Mouse (Mus musculus): ENCODE results near the gene Gpr18. TPM values are rescaled to one million over a fixed set of nuclear protein-coding genes. Genes with fewer than 3 reads are reported as not detected.
A peak's percentile ranks its signal among the peaks of the same experiment; 100 is the strongest.

The Gpr18 gene
- total and polyA plus RNA-seq, 3 experiments: 33.5 to 46.2 (median 37.0) TPM

DNA sequence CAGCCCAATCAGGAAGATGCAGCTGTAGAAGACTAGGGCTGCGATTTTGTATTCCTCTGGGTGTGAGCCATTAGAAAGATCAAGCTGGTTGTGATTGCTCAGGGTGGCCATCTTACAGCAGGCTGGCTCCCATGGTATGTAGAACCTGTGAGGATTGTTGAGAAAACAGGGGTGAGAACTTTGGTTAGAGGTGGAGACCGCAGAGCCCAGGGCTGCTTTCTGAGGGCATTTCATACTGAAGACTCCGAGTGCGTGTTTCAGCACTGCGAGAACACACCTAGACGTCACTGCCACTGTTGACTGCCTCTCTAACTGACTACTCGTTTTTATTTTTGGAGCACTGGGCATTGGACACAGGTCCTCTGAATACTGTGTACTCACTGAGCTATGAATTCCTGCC is 3.1 kb downstream of the Gpr18 start:
- peaks cover 31 to 56% of the 10 kb centered on the region in 2 experiments for H3K36me3 ChIP-seq (replicated peaks in 1 of 2; ENCODE audit: control insufficient read depth in 1 of 2, insufficient read depth in 1 of 2, low read length in 1 of 2)

GRCm38 (mm10) chr14:121909868-121910267 is 5.7 kb downstream of the Gpr18 start:
- Histone ChIP-seq H3K4me2 (ENCODE audit: insufficient read depth, low read depth, poor library complexity, severe bottlenecking) (no peak overlapping the region), H3K4me1 (ENCODE audit: control insufficient read depth in 1 of 2, insufficient read depth in 2 of 2) (peaks cover 20 to 85% of the 10 kb centered on the region in 2 experiments), H3K4me3 (replicated peaks in 1 of 3; ENCODE audit: low read depth in 2 of 3, low read length in 2 of 3, poor library complexity in 1 of 3) (no peak overlapping the region), H3K36me3 (replicated peaks in 1 of 2; ENCODE audit: control insufficient read depth in 1 of 2, insufficient read depth in 1 of 2, low read length in 1 of 2) (peaks cover 31 to 63% of the 10 kb centered on the region in 2 experiments), H3K9ac (ENCODE audit: insufficient read depth, low read depth) (no peak overlapping the region), H3K27ac (ENCODE audit: insufficient read depth, low read depth) (peak overlapping the region; percentile 39), H3K27me3 (replicated peaks) (no peaks in the 10 kb centered on the region), H3K9me3 (replicated peaks; ENCODE audit: low read length) (no peaks in the 10 kb centered on the region), H3K79me2 (replicated peaks; ENCODE audit: control insufficient read depth, extremely low read depth, insufficient read depth, poor library complexity, severe bottlenecking) (peaks cover 43% of the 10 kb centered on the region)
- in situ Hi-C loops (cut with MboI; ENCODE audit: low pct_ligation_motif_present, low pct_unique_long_range_greater_than_20kb, low sequenced_read_pairs): no loop called here
- no peak for TF ChIP-seq USF1 (IDR thresholded peaks at IDR 0.05; ENCODE audit: low read depth, low read length)
- TF ChIP-seq ETS1 (conservative IDR thresholded peaks at IDR 0.05; ENCODE audit: low read depth, low read length): no peak; the same call in 1 of the 2 replicates
- TF ChIP-seq ZNF384 (IDR thresholded peaks at IDR 0.05; ENCODE audit: low read depth, low read length): no peak
- TF ChIP-seq UBTF (IDR thresholded peaks at IDR 0.05; ENCODE audit: low read depth, low read length): no peak
- 0 out of 2 replicates have a peak, but pooled peaks have one; percentile 29 for TF ChIP-seq POLR2A (IDR thresholded peaks at IDR 0.05; ENCODE audit: low read depth, low read length)
- TF ChIP-seq MAX (IDR thresholded peaks at IDR 0.05; ENCODE audit: low read length): no peak
- dilution Hi-C loops (cut with MboI; ENCODE audit: extremely low pct_ligation_motif_present, extremely low pct_unique_long_range_greater_than_20kb, low sequenced_read_pairs): no loop called here
- DNase-seq (ENCODE audit: extremely low read depth): peak; percentile 72

More for the DNA sequence above, 3.1 kb downstream of the Gpr18 start:
- H3K4me1 ChIP-seq (ENCODE audit: control insufficient read depth in 1 of 2, insufficient read depth in 2 of 2): peaks cover 14 to 72% of the 10 kb centered on the region in 2 experiments
- H3K4me3 ChIP-seq (replicated peaks in 1 of 3; ENCODE audit: low read depth in 2 of 3, low read length in 2 of 3, poor library complexity in 1 of 3): no peak overlapping the region
- peaks cover 47% of the 10 kb centered on the region for H3K79me2 ChIP-seq (replicated peaks; ENCODE audit: control insufficient read depth, extremely low read depth, insufficient read depth, poor library complexity, severe bottlenecking)
- in situ Hi-C loops (cut with MboI; ENCODE audit: low pct_ligation_motif_present, low pct_unique_long_range_greater_than_20kb, low sequenced_read_pairs): no loop called here
- no peaks in the 10 kb centered on the region for H3K27me3 ChIP-seq (replicated peaks)
- TF ChIP-seq EP300 (IDR thresholded peaks at IDR 0.05; ENCODE audit: low read length) (no peak), NELFE (IDR thresholded peaks at IDR 0.05; ENCODE audit: low read depth, low read length) (no peak), CTCF (conservative IDR thresholded peaks at IDR 0.05 in 1 of 2, IDR thresholded peaks at IDR 0.05 in 1 of 2; ENCODE audit: low read depth in 2 of 2, low read length in 2 of 2) (no peak), TBP (conservative IDR thresholded peaks at IDR 0.05; ENCODE audit: low read depth, low read length) (no peak), USF1 (IDR thresholded peaks at IDR 0.05; ENCODE audit: low read depth, low read length) (no peak), UBTF (IDR thresholded peaks at IDR 0.05; ENCODE audit: low read depth, low read length) (no peak), ZNF384 (IDR thresholded peaks at IDR 0.05; ENCODE audit: low read depth, low read length) (no peak), RCOR1 (conservative IDR thresholded peaks at IDR 0.05; ENCODE audit: low read depth, low read length) (no peak), ZMIZ1 (IDR thresholded peaks at IDR 0.05; ENCODE audit: low read depth, low read length) (no peak), PAX5 (IDR thresholded peaks at IDR 0.05; ENCODE audit: low read length) (no peak), MAX (IDR thresholded peaks at IDR 0.05; ENCODE audit: low read length) (no peak)
- H3K27ac ChIP-seq (ENCODE audit: insufficient read depth, low read depth): no peak overlapping the region
- DNase-seq (ENCODE audit: extremely low read depth): no peak
- no peak overlapping the region for H3K9ac ChIP-seq (ENCODE audit: insufficient read depth, low read depth)
- dilution Hi-C loops (cut with MboI; ENCODE audit: extremely low pct_ligation_motif_present, extremely low pct_unique_long_range_greater_than_20kb, low sequenced_read_pairs): no loop called here
- no peaks in the 10 kb centered on the region for H3K9me3 ChIP-seq (replicated peaks; ENCODE audit: low read length)
- no peak overlapping the region for H3K4me2 ChIP-seq (ENCODE audit: insufficient read depth, low read depth, poor library complexity, severe bottlenecking)
